Mouse (Mus musculus): Measurements from ENCODE around the gene Ptges3l. TPM values are rescaled to one million over a fixed set of nuclear protein-coding genes. Genes with fewer than 3 reads are reported as not detected.

The Ptges3l gene
- polyA plus RNA-seq, 1 experiment from 2014 or later = 10.3 TPM

DNA sequence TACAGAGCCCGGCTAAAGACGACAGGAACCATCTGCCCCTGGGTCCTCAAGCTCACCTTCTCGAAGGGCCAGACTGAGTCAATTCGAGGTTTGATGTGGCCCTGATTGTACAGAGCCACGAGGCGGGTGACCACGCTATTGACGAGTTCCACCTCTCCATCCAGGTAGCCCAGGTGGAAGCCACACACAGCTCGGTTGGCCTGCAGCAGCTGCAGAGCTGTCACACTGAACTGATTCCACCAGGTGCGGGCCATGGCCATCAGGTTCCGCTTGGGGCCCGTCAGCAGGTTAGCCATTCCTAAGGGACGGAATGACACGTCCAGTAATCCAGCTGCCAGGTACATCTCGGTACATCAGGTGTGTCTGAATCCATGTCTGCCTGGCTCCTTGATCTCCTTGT lies 35.2 kb upstream of the Ptges3l start:
- WGBS = 76% methylated on average over 15 of the region's 15 CpGs
- Histone ChIP-seq H3K27ac (ENCODE audit: low read depth, low read length) (no peak overlapping the region), H3K4me1 (ENCODE audit: control insufficient read depth, insufficient read depth, low read length) (peaks cover 38% of the 10 kb centered on the region)

DNA sequence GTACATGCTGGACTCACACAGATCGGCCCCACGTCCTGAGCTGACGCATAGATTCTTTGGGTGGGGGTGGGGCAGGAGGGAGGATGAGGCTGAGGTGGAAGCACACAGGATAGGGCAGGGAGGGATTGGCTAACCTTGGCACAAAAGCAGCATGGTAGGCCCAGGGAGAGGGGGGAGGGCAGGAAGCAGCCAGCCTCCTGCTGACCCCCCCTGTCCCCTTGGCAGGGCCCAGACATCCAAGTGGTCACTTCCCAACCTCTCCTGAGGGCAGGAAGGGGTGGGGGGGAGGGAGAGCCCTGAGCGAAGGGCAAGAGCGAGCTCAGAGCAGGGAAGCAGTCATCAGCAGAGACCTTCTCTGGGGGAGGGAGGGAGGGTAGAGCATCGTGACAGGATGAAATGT lies 34.6 kb upstream of the Ptges3l start:
- peak; percentile 36; the same call in 1 of the 2 replicates for ATAC-seq (ENCODE audit: low FRiP score, low TSS enrichment)
- Histone ChIP-seq H3K9ac (ENCODE audit: low read depth, low read length) (0 out of 2 replicates have a peak overlapping the region, but pooled peaks have one; percentile 1), H3K4me3 (ENCODE audit: low read length) (no peak overlapping the region), H3K4me2 (replicated peaks; ENCODE audit: low read depth, low read length) (no peak overlapping the region), H3K9me3 (ENCODE audit: control insufficient read depth, low read length) (no peaks in the 10 kb centered on the region), H3K4me1 (ENCODE audit: control insufficient read depth, insufficient read depth, low read length) (peaks cover 38% of the 10 kb centered on the region), H3K27ac (ENCODE audit: low read depth, low read length) (no peak overlapping the region), H3K27me3 (ENCODE audit: control insufficient read depth, insufficient read depth, low read length) (no peaks in the 10 kb centered on the region), H3K36me3 (ENCODE audit: control insufficient read depth, insufficient read depth, low read length) (peaks cover 19% of the 10 kb centered on the region; the same call in 1 of the 2 replicates)
- WGBS = 15% methylated on average over 3 of the region's 6 CpGs

More for the DNA sequence above, 35.2 kb upstream of the Ptges3l start:
- H3K4me3 ChIP-seq (ENCODE audit: low read length) = no peak overlapping the region
- H3K9ac ChIP-seq (ENCODE audit: low read depth, low read length) = no peak overlapping the region
- H3K27me3 ChIP-seq (ENCODE audit: control insufficient read depth, insufficient read depth, low read length) = no peaks in the 10 kb centered on the region
- no peak for ATAC-seq (ENCODE audit: low FRiP score, low TSS enrichment)
- H3K9me3 ChIP-seq (ENCODE audit: control insufficient read depth, low read length) = no peaks in the 10 kb centered on the region
- H3K36me3 ChIP-seq (ENCODE audit: control insufficient read depth, insufficient read depth, low read length) = peaks cover 19% of the 10 kb centered on the region; the same call in 1 of the 2 replicates
- no peak overlapping the region for H3K4me2 ChIP-seq (replicated peaks; ENCODE audit: low read depth, low read length)

DNA sequence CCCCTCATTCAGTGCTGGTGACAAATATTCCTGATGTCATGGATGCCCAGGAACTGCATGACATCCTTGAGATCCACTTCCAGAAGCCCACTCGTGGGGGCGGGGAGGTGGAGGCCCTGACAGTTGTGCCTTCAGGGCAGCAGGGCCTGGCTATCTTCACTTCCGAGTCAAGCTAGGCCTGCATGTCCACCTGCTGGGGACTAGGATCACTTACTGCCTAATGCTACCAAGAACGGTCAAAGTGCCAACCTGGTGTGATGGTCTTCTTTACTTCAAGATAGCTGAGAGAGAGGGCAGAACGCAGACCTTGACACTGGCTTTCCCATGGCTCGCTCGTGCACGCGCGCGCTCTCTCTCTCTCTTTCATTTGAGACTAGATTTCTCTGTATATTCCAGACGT lies 33.1 kb upstream of the Ptges3l start:
- Histone ChIP-seq H3K27me3 (ENCODE audit: control insufficient read depth, insufficient read depth, low read length) (no peaks in the 10 kb centered on the region), H3K4me1 (ENCODE audit: control insufficient read depth, insufficient read depth, low read length) (peaks cover 32% of the 10 kb centered on the region), H3K4me3 (ENCODE audit: low read length) (no peak overlapping the region), H3K9ac (ENCODE audit: low read depth, low read length) (no peak overlapping the region), H3K27ac (ENCODE audit: low read depth, low read length) (no peak overlapping the region), H3K4me2 (replicated peaks; ENCODE audit: low read depth, low read length) (no peak overlapping the region), H3K36me3 (ENCODE audit: control insufficient read depth, insufficient read depth, low read length) (peaks cover 19% of the 10 kb centered on the region; the same call in 1 of the 2 replicates), H3K9me3 (ENCODE audit: control insufficient read depth, low read length) (no peaks in the 10 kb centered on the region)
- 84% methylated on average over 12 of the region's 12 CpGs for WGBS
- no peak for ATAC-seq (ENCODE audit: low FRiP score, low TSS enrichment)

DNA sequence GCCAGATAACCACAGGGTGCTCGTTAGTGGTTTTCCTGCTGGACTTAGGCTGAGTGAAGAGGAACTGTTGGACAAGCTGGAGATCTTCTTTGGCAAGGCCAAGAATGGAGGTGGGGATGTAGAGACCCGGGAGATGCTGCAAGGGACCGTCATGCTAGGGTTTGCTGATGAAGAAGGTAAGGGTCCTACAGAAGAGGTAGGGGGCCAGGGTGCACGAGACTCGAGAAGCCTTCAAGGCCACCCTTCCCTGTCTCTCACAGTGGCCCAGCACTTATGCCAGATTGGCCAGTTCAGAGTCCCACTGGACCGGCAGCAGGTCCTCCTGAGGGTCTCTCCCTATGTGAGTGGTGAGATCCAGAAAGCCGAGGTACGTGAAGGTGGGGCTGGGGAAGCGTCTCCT lies 32.5 kb upstream of the Ptges3l start:
- Histone ChIP-seq H3K27me3 (ENCODE audit: control insufficient read depth, insufficient read depth, low read length) (no peaks in the 10 kb centered on the region), H3K4me1 (ENCODE audit: control insufficient read depth, insufficient read depth, low read length) (peaks cover 26% of the 10 kb centered on the region), H3K9ac (ENCODE audit: low read depth, low read length) (no peak overlapping the region), H3K36me3 (ENCODE audit: control insufficient read depth, insufficient read depth, low read length) (peaks cover 19% of the 10 kb centered on the region; the same call in 1 of the 2 replicates), H3K9me3 (ENCODE audit: control insufficient read depth, low read length) (no peaks in the 10 kb centered on the region), H3K27ac (ENCODE audit: low read depth, low read length) (no peak overlapping the region), H3K4me2 (replicated peaks; ENCODE audit: low read depth, low read length) (no peak overlapping the region), H3K4me3 (ENCODE audit: low read length) (no peak overlapping the region)
- 89% methylated on average over 9 of the region's 9 CpGs for WGBS
- ATAC-seq (ENCODE audit: low FRiP score, low TSS enrichment) = no peak

DNA sequence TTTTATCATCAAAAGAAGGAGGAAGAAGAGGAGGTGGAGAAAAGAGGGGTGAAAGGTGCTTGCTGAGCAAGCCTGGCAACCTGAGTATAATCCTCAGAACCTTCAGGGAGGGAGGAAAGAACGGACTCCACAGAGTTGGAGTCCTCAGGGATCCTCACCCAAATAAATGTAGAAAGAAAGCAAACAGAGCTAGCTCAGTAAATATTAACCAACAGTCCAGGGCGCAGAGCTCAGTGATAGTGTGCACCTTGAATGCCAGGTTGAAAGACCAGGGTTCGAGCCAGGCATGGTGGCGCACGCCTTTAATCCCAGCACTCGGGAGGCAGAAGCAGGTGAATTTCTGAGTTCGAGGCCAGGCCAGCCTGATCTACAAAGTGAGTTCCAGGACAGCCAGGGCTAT lies 30.5 kb upstream of the Ptges3l start:
- no peaks in the 10 kb centered on the region for H3K27me3 ChIP-seq (ENCODE audit: control insufficient read depth, insufficient read depth, low read length)
- H3K4me2 ChIP-seq (replicated peaks; ENCODE audit: low read depth, low read length) = no peak overlapping the region
- H3K4me3 ChIP-seq (ENCODE audit: low read length) = no peak overlapping the region
- no peak overlapping the region for H3K27ac ChIP-seq (ENCODE audit: low read depth, low read length)
- H3K4me1 ChIP-seq (ENCODE audit: control insufficient read depth, insufficient read depth, low read length) = peaks cover 19% of the 10 kb centered on the region
- peaks cover 11% of the 10 kb centered on the region; the same call in 1 of the 2 replicates for H3K36me3 ChIP-seq (ENCODE audit: control insufficient read depth, insufficient read depth, low read length)
- no peaks in the 10 kb centered on the region for H3K9me3 ChIP-seq (ENCODE audit: control insufficient read depth, low read length)
- 88% methylated on average over 7 of the region's 7 CpGs for WGBS
- no peak for ATAC-seq (ENCODE audit: low FRiP score, low TSS enrichment)
- H3K9ac ChIP-seq (ENCODE audit: low read depth, low read length) = no peak overlapping the region

DNA sequence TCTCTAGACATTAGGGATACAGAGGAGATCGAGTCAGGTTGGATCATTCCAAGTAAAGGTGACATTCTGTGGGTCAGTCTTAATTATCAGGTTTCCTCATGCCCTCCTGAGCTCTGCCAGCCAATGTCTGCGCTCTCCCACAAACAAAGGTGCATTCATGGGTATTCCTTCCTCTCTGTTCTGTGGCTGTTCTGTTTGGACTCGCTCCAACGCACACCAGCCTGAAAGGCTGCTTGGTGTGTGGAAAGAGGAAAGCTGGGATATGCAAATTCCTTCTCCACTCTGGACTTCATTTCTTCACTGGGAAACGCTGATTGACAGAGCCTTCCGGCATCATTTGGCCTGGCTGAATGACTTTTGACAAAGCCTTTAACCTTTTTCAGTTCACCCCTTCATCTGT lies 29.6 kb upstream of the Ptges3l start:
- 0 out of 2 replicates have a peak, but pooled peaks have one; percentile 55 for ATAC-seq (ENCODE audit: low FRiP score, low TSS enrichment)
- no peak overlapping the region for H3K4me2 ChIP-seq (replicated peaks; ENCODE audit: low read depth, low read length)
- peaks cover 5% of the 10 kb centered on the region; the same call in 1 of the 2 replicates for H3K36me3 ChIP-seq (ENCODE audit: control insufficient read depth, insufficient read depth, low read length)
- WGBS = 50% methylated on average over 6 of the region's 6 CpGs
- peaks cover 13% of the 10 kb centered on the region for H3K4me1 ChIP-seq (ENCODE audit: control insufficient read depth, insufficient read depth, low read length)
- no peak overlapping the region for H3K4me3 ChIP-seq (ENCODE audit: low read length)
- no peak overlapping the region; the same call in 1 of the 2 replicates for H3K27ac ChIP-seq (ENCODE audit: low read depth, low read length)
- H3K9me3 ChIP-seq (ENCODE audit: control insufficient read depth, low read length) = no peaks in the 10 kb centered on the region
- H3K9ac ChIP-seq (ENCODE audit: low read depth, low read length) = no peak overlapping the region
- no peaks in the 10 kb centered on the region for H3K27me3 ChIP-seq (ENCODE audit: control insufficient read depth, insufficient read depth, low read length)

DNA sequence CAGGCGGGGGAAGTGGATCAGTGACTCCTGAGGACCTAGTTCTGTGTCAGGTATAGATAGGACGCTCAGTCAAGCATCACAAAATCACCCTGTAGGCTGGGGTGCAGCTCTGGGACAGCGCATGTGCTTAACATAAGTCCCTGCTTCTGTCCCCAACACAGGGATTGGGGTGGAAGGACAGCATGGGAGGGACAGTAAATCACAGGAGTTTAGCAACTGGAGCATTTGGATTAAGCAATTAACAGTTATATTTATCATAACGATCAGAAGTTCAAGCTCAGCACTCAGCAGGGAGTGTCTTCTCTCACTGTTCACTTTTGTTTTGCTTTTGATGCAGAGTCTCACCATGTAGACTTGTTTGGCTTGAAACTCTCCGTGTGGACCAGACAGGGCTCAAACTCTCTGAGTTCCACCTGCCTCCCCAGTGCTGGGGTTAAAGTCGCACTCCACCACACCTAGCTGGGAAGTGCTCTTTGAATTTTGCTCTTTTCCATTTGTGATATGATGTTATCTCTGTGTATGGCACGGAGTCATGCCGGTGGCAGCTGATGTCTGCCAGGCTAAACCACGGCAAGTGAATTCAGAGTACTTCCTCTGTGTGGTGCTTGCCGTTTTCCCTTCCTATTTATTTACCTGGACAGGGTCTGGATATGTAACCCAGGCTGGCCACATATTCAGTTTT lies 27.1 kb upstream of the Ptges3l start:
- H3K27ac ChIP-seq (ENCODE audit: low read depth, low read length) = no peak overlapping the region
- H3K4me1 ChIP-seq (ENCODE audit: control insufficient read depth, insufficient read depth, low read length) = peaks cover 9% of the 10 kb centered on the region
- H3K4me3 ChIP-seq (ENCODE audit: low read length) = no peak overlapping the region
- H3K9me3 ChIP-seq (ENCODE audit: control insufficient read depth, low read length) = no peaks in the 10 kb centered on the region
- H3K4me2 ChIP-seq (replicated peaks; ENCODE audit: low read depth, low read length) = no peak overlapping the region
- 61% methylated on average over 10 of the region's 10 CpGs for WGBS
- no peak for ATAC-seq (ENCODE audit: low FRiP score, low TSS enrichment)
- no peaks in the 10 kb centered on the region for H3K36me3 ChIP-seq (ENCODE audit: control insufficient read depth, insufficient read depth, low read length)
- H3K27me3 ChIP-seq (ENCODE audit: control insufficient read depth, insufficient read depth, low read length) = no peaks in the 10 kb centered on the region
- no peak overlapping the region for H3K9ac ChIP-seq (ENCODE audit: low read depth, low read length)

DNA sequence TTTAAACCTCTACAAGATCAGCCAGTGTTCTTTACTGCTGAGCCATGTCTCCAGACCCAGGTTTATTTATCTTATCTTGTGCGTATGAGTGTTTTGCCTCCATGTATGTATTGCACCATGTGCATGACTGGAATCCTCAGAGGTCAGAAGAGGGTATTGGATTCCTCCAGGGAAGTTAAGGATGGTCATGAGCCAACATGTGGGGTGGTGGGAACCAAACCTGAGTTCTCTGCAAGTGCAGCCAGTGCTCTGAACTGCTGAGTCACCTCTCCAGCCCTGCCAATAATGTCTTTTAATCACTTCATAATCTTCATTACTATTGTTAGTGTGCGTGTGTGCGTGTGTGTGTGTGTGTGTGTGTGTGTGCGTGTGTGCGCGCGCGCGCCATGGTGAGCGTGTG lies 26.4 kb upstream of the Ptges3l start:
- Histone ChIP-seq H3K36me3 (ENCODE audit: control insufficient read depth, insufficient read depth, low read length) (no peaks in the 10 kb centered on the region), H3K9ac (ENCODE audit: low read depth, low read length) (no peak overlapping the region), H3K4me2 (replicated peaks; ENCODE audit: low read depth, low read length) (no peak overlapping the region), H3K9me3 (ENCODE audit: control insufficient read depth, low read length) (no peaks in the 10 kb centered on the region), H3K4me1 (ENCODE audit: control insufficient read depth, insufficient read depth, low read length) (peaks cover 9% of the 10 kb centered on the region), H3K27ac (ENCODE audit: low read depth, low read length) (no peak overlapping the region), H3K27me3 (ENCODE audit: control insufficient read depth, insufficient read depth, low read length) (no peaks in the 10 kb centered on the region), H3K4me3 (ENCODE audit: low read length) (no peak overlapping the region)
- ATAC-seq (ENCODE audit: low FRiP score, low TSS enrichment) = no peak
- WGBS = 91% methylated on average over 10 of the region's 10 CpGs

DNA sequence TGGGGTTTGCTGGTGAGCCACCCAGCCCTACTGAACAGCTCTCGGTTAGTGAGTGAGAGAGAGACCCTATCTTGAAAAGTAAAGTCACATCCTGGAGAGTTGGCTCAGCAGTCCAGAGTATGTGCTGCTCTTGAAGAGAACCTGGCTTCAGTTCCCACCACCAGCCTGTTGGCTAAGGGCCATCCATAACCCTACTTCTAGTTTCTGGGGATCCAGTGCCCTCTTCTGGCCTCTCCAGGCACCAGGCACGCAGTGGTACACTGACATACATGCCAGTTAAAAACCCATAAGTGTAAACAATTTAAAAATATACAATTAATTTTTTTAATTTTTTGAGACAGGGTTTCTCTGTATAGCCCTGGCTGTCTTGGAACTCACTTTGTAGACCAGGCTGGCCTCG lies 25.3 kb upstream of the Ptges3l start:
- 80% methylated on average over 3 of the region's 3 CpGs for WGBS
- Histone ChIP-seq H3K36me3 (ENCODE audit: control insufficient read depth, insufficient read depth, low read length) (peaks cover 6% of the 10 kb centered on the region; the same call in 1 of the 2 replicates), H3K4me1 (ENCODE audit: control insufficient read depth, insufficient read depth, low read length) (peaks cover 9% of the 10 kb centered on the region), H3K4me2 (replicated peaks; ENCODE audit: low read depth, low read length) (no peak overlapping the region), H3K4me3 (ENCODE audit: low read length) (no peak overlapping the region), H3K9me3 (ENCODE audit: control insufficient read depth, low read length) (no peaks in the 10 kb centered on the region), H3K27me3 (ENCODE audit: control insufficient read depth, insufficient read depth, low read length) (no peaks in the 10 kb centered on the region), H3K27ac (ENCODE audit: low read depth, low read length) (no peak overlapping the region), H3K9ac (ENCODE audit: low read depth, low read length) (no peak overlapping the region)
- ATAC-seq (ENCODE audit: low FRiP score, low TSS enrichment) = no peak

Measured in kidney, embryonic 14.5 days (tissue).